Mouse (Mus musculus) midbrain, postnatal 0 days (tissue): ENCODE data around the gene 4833420G17Rik. TPM values are rescaled to one million over a fixed set of nuclear protein-coding genes. Genes with fewer than 3 reads are reported as not detected.
"Not testable (repeated sequence)": the region's sequence is repeated elsewhere in the genome, so short reads cannot be mapped to it uniquely, and the experiment has no call there.

Experiments
- ATAC-seq: fragments of 200-750 bp; cut with Nextera tagmentation; 2 replicates; pipeline ENCODE4 v1.8.0; 2017; ENCODE audit warnings: moderate number of reproducible peaks, mild to moderate bottlenecking, moderate TSS enrichment, moderate library complexity; ENCODE audit not compliant: low FRiP score
- DNase-seq: peaks from one replicate; pipeline ENCODE4 v3.0.0-alpha.2; 2015; ENCODE audit warnings: low spot score
- H3K27ac ChIP-seq: fragments of 300-500 bp; sonication (generic); 2 replicates; pipeline ENCODE4 v1.5.1; 2014; ENCODE audit warnings: low read depth, mild to moderate bottlenecking, low read length, mixed read lengths
- H3K27me3 ChIP-seq: fragments of 300-500 bp; sonication (generic); 2 replicates; pipeline ENCODE4 v1.6.1; 2014; ENCODE audit warnings: low read length, control low read depth, mixed read lengths; ENCODE audit not compliant: insufficient read depth
- H3K36me3 ChIP-seq: fragments of 300-500 bp; sonication (generic); 2 replicates; pipeline ENCODE4 v1.6.1; 2014; ENCODE audit warnings: low read length, control low read depth, mixed read lengths; ENCODE audit not compliant: insufficient read depth
- H3K4me1 ChIP-seq: fragments of 300-500 bp; sonication (generic); 2 replicates; pipeline ENCODE4 v1.6.1; 2014; ENCODE audit warnings: mild to moderate bottlenecking, control low read depth, antibody characterized with exemption, low read length, mixed read lengths; ENCODE audit not compliant: insufficient read depth
- H3K4me2 ChIP-seq: fragments of 300-500 bp; sonication (generic); 2 replicates; pipeline ENCODE4 v1.6.1; 2014; ENCODE audit warnings: low read depth, mild to moderate bottlenecking, low read length, mixed read lengths; ENCODE audit not compliant: poor library complexity, severe bottlenecking
- H3K4me3 ChIP-seq: fragments of 300-500 bp; sonication (generic); 2 replicates; pipeline ENCODE4 v1.5.1; 2014; ENCODE audit warnings: low read depth, mild to moderate bottlenecking, low read length, moderate library complexity
- H3K9ac ChIP-seq: fragments of 300-500 bp; sonication (generic); replicated peaks from 2 replicates; pipeline ENCODE4 v1.6.1; 2014; ENCODE audit warnings: mild to moderate bottlenecking, low read length, moderate library complexity, mixed read lengths; ENCODE audit not compliant: poor library complexity, severe bottlenecking
- H3K9me3 ChIP-seq: fragments of 300-500 bp; sonication (generic); 2 replicates; pipeline ENCODE4 v1.6.1; 2016; ENCODE audit warnings: low read length, control low read depth
- CTCF ChIP-seq: IDR thresholded peaks from 2 replicates; pipeline ENCODE4 v1.5.1; 2016; ENCODE audit warnings: antibody characterized with exemption, mild to moderate bottlenecking
- WGBS: fragments of 180-500 bp; shearing (Covaris S2); extraction: QIAGEN DNeasy Blood & Tissue Kit; methylation state at CpG from one replicate; pipeline ENCODE4 v1.1.7; 2014; 5-methylcytosine and 5-hydroxymethylcytosine counted together
- polyA plus RNA-seq: library from polyadenylated mRNA; unstranded; fragments of >200 nt; fragmentation: Nextera tagmentation; extraction: Ambion mirVana; gene quantifications from 2 replicates; pipeline ENCODE4 v1.2.1, GENCODE M21; 2015
- total RNA-seq: library from RNA; depleted of rRNA; stranded (reverse); fragments of >200 nt; gene quantifications from 2 replicates; pipeline ENCODE4 v1.2.3, GENCODE M21; 2014; rRNA removed

4833420G17Rik gene
- total and polyA plus RNA-seq, 2 experiments from 2014 or later = 58.5 to 60.6 TPM

GRCm38 (mm10) chr13:119477789-119478188, 15.2 kb downstream of the 4833420G17Rik start:
- no peak overlapping the region for H3K4me2 ChIP-seq
- H3K9ac ChIP-seq = no peak overlapping the region
- no peak overlapping the region for H3K4me3 ChIP-seq
- H3K27me3 ChIP-seq = no peaks in the 10 kb centered on the region
- 95% methylated on average over 2 of the region's 2 CpGs for WGBS
- TF ChIP-seq CTCF = no peak
- no peak for DNase-seq
- H3K36me3 ChIP-seq = peaks cover 41% of the 10 kb centered on the region
- no peak for ATAC-seq
- no peaks in the 10 kb centered on the region for H3K9me3 ChIP-seq
- no peaks in the 10 kb centered on the region for H3K4me1 ChIP-seq
- H3K27ac ChIP-seq = no peak overlapping the region

GRCm38 (mm10) chr13:119487354-119487753, 24.8 kb downstream of the 4833420G17Rik start:
- WGBS = 32% methylated on average over 7 of the region's 7 CpGs
- H3K4me1 ChIP-seq = no peaks in the 10 kb centered on the region
- no peak overlapping the region; the same call in 1 of the 2 replicates for H3K4me2 ChIP-seq
- H3K36me3 ChIP-seq = peaks cover 8% of the 10 kb centered on the region
- no peak overlapping the region for H3K27ac ChIP-seq
- TF ChIP-seq CTCF = 0 out of 2 replicates have a peak, but pooled peaks have one; percentile 8
- no peaks in the 10 kb centered on the region for H3K27me3 ChIP-seq
- H3K9me3 ChIP-seq = peaks cover 2% of the 10 kb centered on the region; the same call in 1 of the 2 replicates
- H3K4me3 ChIP-seq = no peak overlapping the region
- DNase-seq = no peak
- no peak for ATAC-seq
- H3K9ac ChIP-seq = no peak overlapping the region; the same call in 1 of the 2 replicates

GRCm38 (mm10) chr13:119487880-119488580, 25.5 kb downstream of the 4833420G17Rik start, which contains the start of the genes Tmem267 and 3110070M22Rik:
Gene Tmem267, plus strand, starts transcription at chr13:119488039.
Gene 3110070M22Rik, minus strand, starts transcription at chr13:119488383.
- Histone ChIP-seq H3K4me2 (no peak within 1 kb of the TSS; the same call in 1 of the 2 replicates), H3K4me3 (no peak within 1 kb of the TSS), H3K27ac (no peak within 1 kb of the TSS), H3K27me3 (no peaks in the 10 kb centered on the region), H3K9me3 (peaks cover 2% of the 10 kb centered on the region; the same call in 1 of the 2 replicates), H3K9ac (no peak within 1 kb of the TSS; the same call in 1 of the 2 replicates), H3K4me1 (no peaks in the 10 kb centered on the region), H3K36me3 (peaks cover 7% of the 10 kb centered on the region; the same call in 1 of the 2 replicates)
- peak; percentile 66 for DNase-seq
- TF ChIP-seq CTCF = peak; percentile 45; the same call in 1 of the 2 replicates
- no peak for ATAC-seq
- WGBS = 60% methylated on average over 87 of the region's 87 CpGs

GRCm38 (mm10) chr13:119492083-119492482, 29.5 kb downstream of the 4833420G17Rik start:
- 93% methylated on average over 10 of the region's 10 CpGs for WGBS
- not testable (repeated sequence) for H3K9ac ChIP-seq, H3K27me3 ChIP-seq, H3K4me1 ChIP-seq, H3K27ac ChIP-seq, H3K36me3 ChIP-seq, ATAC-seq, H3K4me3 ChIP-seq, H3K4me2 ChIP-seq, H3K9me3 ChIP-seq
- DNase-seq = peak; percentile 41

GRCm38 (mm10) chr13:119494938-119495337, 32.4 kb downstream of the 4833420G17Rik start:
- not testable (repeated sequence) for H3K36me3 ChIP-seq, H3K27ac ChIP-seq, H3K27me3 ChIP-seq, H3K4me1 ChIP-seq, ATAC-seq, DNase-seq, H3K4me2 ChIP-seq, H3K9ac ChIP-seq, H3K9me3 ChIP-seq, H3K4me3 ChIP-seq
- 97% methylated on average over 10 of the region's 22 CpGs for WGBS

Other genes starting within 250 kb of the 4833420G17Rik start
- gene Paip1, start 34.2 kb upstream of the 4833420G17Rik start, total RNA-seq = 113 and 114 TPM in 2 replicates
- gene Paip1, start 34.2 kb upstream of the 4833420G17Rik start, polyA plus RNA-seq = 166 and 182 TPM in 2 replicates
- 27.3 and 30.9 TPM in 2 replicates for gene Tmem267, start 25.3 kb downstream of the 4833420G17Rik start, total RNA-seq
- 3.5 and 5.2 TPM in 2 replicates for gene Tmem267, start 25.3 kb downstream of the 4833420G17Rik start, polyA plus RNA-seq
- 7.8 and 11.8 TPM in 2 replicates for gene 3110070M22Rik, start 25.6 kb downstream of the 4833420G17Rik start, total RNA-seq
- gene 3110070M22Rik, start 25.6 kb downstream of the 4833420G17Rik start, polyA plus RNA-seq = 0.83 and 1.7 TPM in 2 replicates
- 2.9 and 3.4 TPM in 2 replicates for gene Ccl28, start 161.1 kb downstream of the 4833420G17Rik start, total RNA-seq
- 0.34 and 0.41 TPM in 2 replicates for gene Ccl28, start 161.1 kb downstream of the 4833420G17Rik start, polyA plus RNA-seq
- gene Hmgcs1, start 227.6 kb downstream of the 4833420G17Rik start, total RNA-seq = 291 and 374 TPM in 2 replicates
- 416 and 428 TPM in 2 replicates for gene Hmgcs1, start 227.6 kb downstream of the 4833420G17Rik start, polyA plus RNA-seq